Mouse (Mus musculus) CH12.LX (cell line): Measurements from ENCODE around the gene Cfap61. TPM values are rescaled to one million over a fixed set of nuclear protein-coding genes. Genes with fewer than 3 reads are reported as not detected.

ENCODE experiments used
- DNase-seq: peaks from one replicate; pipeline ENCODE4 v3.0.0-alpha.2; 2013; ENCODE audit errors: extremely low read depth
- H3K27ac ChIP-seq: 2 replicates; pipeline ENCODE4 v1.5.1; 2012; ENCODE audit warnings: low read depth, mild to moderate bottlenecking, control low read depth, moderate library complexity; ENCODE audit not compliant: insufficient read depth
- H3K27me3 ChIP-seq: replicated peaks from 2 replicates; pipeline ENCODE3; 2012; ENCODE audit warnings: inconsistent platforms
- H3K36me3 ChIP-seq, 2 experiments: replicated peaks in 1 of 2; 2 replicates each; pipeline versions ENCODE3 to v1.6.1; 2012; ENCODE audit warnings: inconsistent platforms in 1 of 2, low read length in 1 of 2, mild to moderate bottlenecking in 1 of 2, mixed read lengths in 1 of 2, moderate library complexity in 1 of 2; ENCODE audit not compliant: control insufficient read depth in 1 of 2, insufficient read depth in 1 of 2
- H3K4me1 ChIP-seq, 2 experiments: 2 replicates each; pipeline ENCODE4 v1.6.1; 2012; ENCODE audit warnings: inconsistent platforms in 1 of 2, moderate library complexity in 1 of 2; ENCODE audit not compliant: insufficient read depth in 2 of 2, control insufficient read depth in 1 of 2
- H3K4me2 ChIP-seq: 2 replicates; pipeline ENCODE4 v1.6.1; 2012; ENCODE audit warnings: low read depth, mild to moderate bottlenecking, control low read depth; ENCODE audit not compliant: poor library complexity, insufficient read depth, severe bottlenecking
- H3K4me3 ChIP-seq, 3 experiments: fragments of 150-350 bp in 1 of 3; sonication (generic) in 1 of 3; replicated peaks in 1 of 3; 2 replicates each; pipeline versions ENCODE3 to v1.5.1; 2011 to 2012; ENCODE audit warnings: low read depth in 2 of 3, low read length in 2 of 3, mild to moderate bottlenecking in 2 of 3, moderate library complexity in 2 of 3, control low read depth in 1 of 3, improper control_type of control experiment in 1 of 3, inconsistent platforms in 1 of 3, mixed read lengths in 1 of 3; ENCODE audit not compliant: poor library complexity in 1 of 3
- H3K79me2 ChIP-seq: replicated peaks from 2 replicates; pipeline ENCODE4 v1.6.1; 2012; ENCODE audit warnings: mild to moderate bottlenecking, moderate library complexity; ENCODE audit not compliant: control insufficient read depth, poor library complexity, insufficient read depth, severe bottlenecking; ENCODE audit errors: extremely low read depth
- H3K9ac ChIP-seq: 2 replicates; pipeline ENCODE4 v1.6.1; 2012; ENCODE audit warnings: low read depth, mild to moderate bottlenecking, control low read depth, moderate library complexity; ENCODE audit not compliant: insufficient read depth
- H3K9me3 ChIP-seq: replicated peaks from 2 replicates; pipeline ENCODE3; 2012; ENCODE audit warnings: low read length, inconsistent platforms, mixed read lengths
- CHD1 ChIP-seq: IDR thresholded peaks from 2 replicates; pipeline ENCODE4 v1.6.1; 2012; ENCODE audit warnings: low read depth, low read length, improper control_type of control experiment, inconsistent platforms
- CTCF ChIP-seq, 2 experiments: IDR thresholded peaks in 1 of 2; conservative IDR thresholded peaks in 1 of 2; 2 replicates each; pipeline ENCODE4 v1.5.1; 2011 to 2012; ENCODE audit warnings: low read depth in 2 of 2, low read length in 2 of 2, improper control_type of control experiment in 1 of 2, inconsistent platforms in 1 of 2, mild to moderate bottlenecking in 1 of 2, moderate library complexity in 1 of 2
- ELF1 ChIP-seq: IDR thresholded peaks from 2 replicates; pipeline ENCODE4 v1.6.1; 2014; ENCODE audit warnings: low read depth, mild to moderate bottlenecking, inconsistent platforms, low read length, improper control_type of control experiment
- JUND ChIP-seq: conservative IDR thresholded peaks from 2 replicates; pipeline ENCODE4 v1.6.1; 2011; ENCODE audit warnings: low read depth, low read length, improper control_type of control experiment
- KAT2A ChIP-seq: IDR thresholded peaks from 2 replicates; pipeline ENCODE4 v1.6.1; 2012; ENCODE audit warnings: low read length, improper control_type of control experiment, inconsistent platforms; ENCODE audit not compliant: insufficient replicate concordance
- MAZ ChIP-seq: IDR thresholded peaks from 2 replicates; pipeline ENCODE4 v1.6.1; 2012; ENCODE audit warnings: low read depth, mild to moderate bottlenecking, inconsistent platforms, low read length, improper control_type of control experiment, moderate library complexity
- MYC ChIP-seq: IDR thresholded peaks from 2 replicates; pipeline ENCODE4 v1.6.1; 2011; ENCODE audit warnings: low read depth, mild to moderate bottlenecking, improper control_type of control experiment, low read length
- POLR2A ChIP-seq: IDR thresholded peaks from 2 replicates; pipeline ENCODE4 v1.6.1; 2011; ENCODE audit warnings: low read depth, mild to moderate bottlenecking, improper control_type of control experiment, low read length
- POLR2AphosphoS2 ChIP-seq: IDR thresholded peaks from 2 replicates; pipeline ENCODE4 v1.6.1; 2011; ENCODE audit warnings: low read depth, low read length, improper control_type of control experiment
- RCOR1 ChIP-seq: conservative IDR thresholded peaks from 2 replicates; pipeline ENCODE4 v1.6.1; 2012; ENCODE audit warnings: low read depth, mild to moderate bottlenecking, inconsistent platforms, low read length, improper control_type of control experiment
- SMC3 ChIP-seq: IDR thresholded peaks from 2 replicates; pipeline ENCODE4 v1.6.1; 2011; ENCODE audit warnings: low read depth, low read length, improper control_type of control experiment
- TCF12 ChIP-seq: IDR thresholded peaks from 2 replicates; pipeline ENCODE4 v1.6.1; 2014; ENCODE audit warnings: low read depth, mild to moderate bottlenecking, inconsistent platforms, low read length, improper control_type of control experiment
- UBTF ChIP-seq: IDR thresholded peaks from 2 replicates; pipeline ENCODE4 v1.6.1; 2012; ENCODE audit warnings: low read depth, mild to moderate bottlenecking, inconsistent platforms, low read length, improper control_type of control experiment, moderate library complexity
- USF1 ChIP-seq: IDR thresholded peaks from 2 replicates; pipeline ENCODE4 v1.6.1; 2014; ENCODE audit warnings: low read depth, mild to moderate bottlenecking, inconsistent platforms, low read length, improper control_type of control experiment
- ZC3H11A ChIP-seq: IDR thresholded peaks from 2 replicates; pipeline ENCODE4 v1.6.1; 2012; ENCODE audit warnings: low read depth, mild to moderate bottlenecking, inconsistent platforms, low read length, improper control_type of control experiment
- ZKSCAN1 ChIP-seq: IDR thresholded peaks from 2 replicates; pipeline ENCODE4 v1.6.1; 2012; ENCODE audit warnings: low read depth, inconsistent platforms, low read length, improper control_type of control experiment, borderline replicate concordance
- dilution Hi-C: fragments of 300-500 bp; cut with MboI; formaldehyde crosslinking; loops from 2 replicates; pipeline ENCODE4 v1.14.3; 2020; ENCODE audit warnings: low sequenced_read_pairs; ENCODE audit not compliant: extremely low pct_unique_long_range_greater_than_20kb, extremely low pct_ligation_motif_present
- in situ Hi-C: fragments of 300-500 bp; cut with MboI; formaldehyde crosslinking; loops from 3 replicates; pipeline ENCODE4 v1.14.3; 2019; ENCODE audit warnings: low sequenced_read_pairs, low pct_ligation_motif_present, low pct_unique_long_range_greater_than_20kb, mixed read lengths
- polyA plus RNA-seq: library from polyadenylated mRNA; unstranded; fragments of >175 nt; gene quantifications from 2 replicates; pipeline ENCODE4 v1.2.1, GENCODE M21; 2012; ENCODE audit warnings: low read depth; ENCODE audit not compliant: insufficient read length
- total RNA-seq, 2 experiments: library from RNA; depleted of rRNA; stranded (reverse); fragments of 300-350 nt in 1 of 2; fragments of >200 nt in 1 of 2; gene quantifications; 2 replicates each; pipeline ENCODE4 v1.2.3; 2012 to 2014

Cfap61 gene
- total and polyA plus RNA-seq, 3 experiments, result 0.34 TPM; not detected in 2

- H3K79me2 ChIP-seq, result no peaks in the 10 kb centered on the region
- H3K9me3 ChIP-seq, result no peaks in the 10 kb centered on the region
- no peak overlapping the region for H3K4me2 ChIP-seq
- in situ Hi-C loops, result no loop called here
- no peak for DNase-seq
- no peak overlapping the region for H3K4me3 ChIP-seq
- no peak for TF ChIP-seq JUND
- TF ChIP-seq ELF1, result no peak
- no peak for TF ChIP-seq KAT2A
- no peak for TF ChIP-seq UBTF
- TF ChIP-seq POLR2A, result no peak
- no peak for TF ChIP-seq CHD1
- no peak overlapping the region for H3K9ac ChIP-seq
- H3K27me3 ChIP-seq, result peaks cover 2% of the 10 kb centered on the region
- no peak overlapping the region for H3K27ac ChIP-seq
- no peaks in the 10 kb centered on the region for H3K36me3 ChIP-seq
- peaks cover 0 to 3% of the 10 kb centered on the region in 2 experiments; a peak in 2 of 4 replicates for H3K4me1 ChIP-seq
- dilution Hi-C loops, result no loop called here
Measured at GRCm38 (mm10) chr2:146109921-146110320, 175.3 kb downstream of the Cfap61 start.

- Histone ChIP-seq H3K36me3 (no peaks in the 10 kb centered on the region), H3K79me2 (no peaks in the 10 kb centered on the region), H3K4me2 (peak overlapping the region; percentile 54), H3K4me3 (no peak overlapping the region), H3K27ac (no peak overlapping the region)
- in situ Hi-C loops, result no loop called here
- DNase-seq, result no peak
- TF ChIP-seq USF1 (no peak), ZC3H11A (no peak), CTCF (conservative IDR thresholded peaks at IDR 0.05 in 1 of 2, IDR thresholded peaks at IDR 0.05 in 1 of 2; ENCODE audit: low read depth in 2 of 2, low read length in 2 of 2) (no peak), TCF12 (no peak), CHD1 (no peak), MYC (no peak), RCOR1 (no peak), MAZ (no peak), POLR2AphosphoS2 (no peak), SMC3 (no peak), ZKSCAN1 (no peak)
- TF ChIP-seq, all 38 proteins: peak for 0
- Histone ChIP-seq H3K9me3 (no peaks in the 10 kb centered on the region), H3K4me1 (peaks cover 6 to 25% of the 10 kb centered on the region in 2 experiments), H3K9ac (no peak overlapping the region), H3K27me3 (peaks cover 2% of the 10 kb centered on the region)
- dilution Hi-C loops, result no loop called here
Measured at GRCm38 (mm10) chr2:146116282-146116681, 181.7 kb downstream of the Cfap61 start.
